Mouse (Mus musculus) embryonic facial prominence, embryonic 13.5 days (tissue): ENCODE results near the gene Dgkz. TPM values are rescaled to one million over a fixed set of nuclear protein-coding genes. Genes with fewer than 3 reads are reported as not detected.

Source experiments
- ATAC-seq: fragments of 200-750 bp; cut with Nextera tagmentation; 2 replicates; pipeline ENCODE4 v1.8.0; 2017; ENCODE audit warnings: low read depth; ENCODE audit not compliant: insufficient number of reproducible peaks, insufficient read depth, low FRiP score, low TSS enrichment
- H3K27ac ChIP-seq: fragments of 300-500 bp; sonication (generic); 2 replicates; pipeline ENCODE4 v1.5.1; 2015; ENCODE audit warnings: moderate library complexity, mild to moderate bottlenecking, inconsistent platforms
- H3K27me3 ChIP-seq: fragments of 300-500 bp; sonication (generic); 2 replicates; pipeline ENCODE4 v1.6.1; 2015; ENCODE audit warnings: mild to moderate bottlenecking, inconsistent platforms
- H3K36me3 ChIP-seq: fragments of 300-500 bp; sonication (generic); 2 replicates; pipeline ENCODE4 v1.6.1; 2015; ENCODE audit warnings: mild to moderate bottlenecking, inconsistent platforms
- H3K4me1 ChIP-seq: fragments of 300-500 bp; sonication (generic); 2 replicates; pipeline ENCODE4 v1.6.1; 2015; ENCODE audit warnings: inconsistent platforms
- H3K4me2 ChIP-seq: fragments of 300-500 bp; sonication (generic); 2 replicates; pipeline ENCODE4 v1.6.1; 2015; ENCODE audit warnings: moderate library complexity, mild to moderate bottlenecking, inconsistent platforms
- H3K4me3 ChIP-seq: fragments of 300-500 bp; sonication (generic); 2 replicates; pipeline ENCODE4 v1.5.1; 2015; ENCODE audit warnings: mild to moderate bottlenecking, inconsistent platforms
- H3K9ac ChIP-seq: fragments of 300-500 bp; sonication (generic); 2 replicates; pipeline ENCODE4 v1.6.1; 2015; ENCODE audit warnings: mild to moderate bottlenecking, inconsistent platforms
- H3K9me3 ChIP-seq: fragments of 300-500 bp; sonication (generic); 2 replicates; pipeline ENCODE4 v1.6.1; 2016; ENCODE audit warnings: inconsistent platforms
- WGBS: fragments of 180-500 bp; shearing (Covaris S2); methylation state at CpG from one replicate; pipeline ENCODE4 v1.1.7; 2015; ENCODE audit warnings: mixed read lengths; 5-methylcytosine and 5-hydroxymethylcytosine counted together
- polyA plus RNA-seq: library from polyadenylated mRNA; unstranded; fragments of >200 nt; fragmentation: Nextera tagmentation; extraction: Ambion mirVana; gene quantifications from 2 replicates; pipeline ENCODE4 v1.2.1, GENCODE M21; 2015

Gene Dgkz
- polyA plus RNA-seq, 1 experiment from 2014 or later, result 34.2 TPM

GRCm38 (mm10) chr2:91987542-91987941 is 11.9 kb upstream of the Dgkz start:
- Histone ChIP-seq H3K4me2 (no peak overlapping the region), H3K4me1 (peaks cover 17% of the 10 kb centered on the region), H3K27me3 (no peaks in the 10 kb centered on the region), H3K9ac (no peak overlapping the region), H3K9me3 (no peaks in the 10 kb centered on the region), H3K36me3 (peaks cover 21% of the 10 kb centered on the region), H3K27ac (no peak overlapping the region), H3K4me3 (no peak overlapping the region)
- 1% methylated on average over 3 of the region's 3 CpGs for WGBS
- ATAC-seq, result no peak

- Histone ChIP-seq H3K27me3 (no peaks in the 10 kb centered on the region), H3K4me3 (no peak overlapping the region), H3K4me1 (peaks cover 17% of the 10 kb centered on the region), H3K36me3 (peaks cover 19% of the 10 kb centered on the region), H3K9ac (no peak overlapping the region), H3K9me3 (no peaks in the 10 kb centered on the region), H3K4me2 (no peak overlapping the region), H3K27ac (no peak overlapping the region)
- WGBS, result 5% methylated on average over 5 of the region's 5 CpGs
- ATAC-seq, result no peak
Measured at GRCm38 (mm10) chr2:91986071-91986470, 10.4 kb upstream of the Dgkz start.

- peak overlapping the region; percentile 52 for H3K4me2 ChIP-seq
- H3K36me3 ChIP-seq, result peaks cover 9% of the 10 kb centered on the region
- no peaks in the 10 kb centered on the region for H3K9me3 ChIP-seq
- H3K27me3 ChIP-seq, result no peaks in the 10 kb centered on the region
- H3K4me3 ChIP-seq, result no peak overlapping the region; the same call in 1 of the 2 replicates
- H3K9ac ChIP-seq, result 0 out of 2 replicates have a peak overlapping the region, but pooled peaks have one; percentile 51
- 35% methylated on average over 9 of the region's 9 CpGs for WGBS
- peak overlapping the region; percentile 41 for H3K27ac ChIP-seq
- ATAC-seq, result no peak
- H3K4me1 ChIP-seq, result peaks cover 21% of the 10 kb centered on the region
Measured at GRCm38 (mm10) chr2:91984906-91985525, 9.4 kb upstream of the Dgkz start.

- Histone ChIP-seq H3K9ac (peak overlapping the region; percentile 51; the same call in 1 of the 2 replicates), H3K27ac (peak overlapping the region; percentile 41)
- peak; percentile 50; the same call in 1 of the 2 replicates for ATAC-seq
Measured at GRCm38 (mm10) chr2:91984439-91984838, 8.8 kb upstream of the Dgkz start.

GRCm38 (mm10) chr2:91980830-91981229 is 5.2 kb upstream of the Dgkz start:
- Histone ChIP-seq H3K4me1 (peaks cover 34% of the 10 kb centered on the region), H3K36me3 (peaks cover 4% of the 10 kb centered on the region; the same call in 1 of the 2 replicates), H3K27ac (no peak overlapping the region), H3K4me3 (no peak overlapping the region), H3K27me3 (peaks cover 29% of the 10 kb centered on the region), H3K4me2 (no peak overlapping the region), H3K9me3 (no peaks in the 10 kb centered on the region; the same call in 1 of the 2 replicates), H3K9ac (no peak overlapping the region)
- WGBS, result 45% methylated on average over 5 of the region's 5 CpGs
- ATAC-seq, result no peak

More at GRCm38 (mm10) chr2:91984439-91984838, 8.8 kb upstream of the Dgkz start:
- Histone ChIP-seq H3K4me3 (peak overlapping the region; percentile 18), H3K9me3 (no peaks in the 10 kb centered on the region), H3K27me3 (no peaks in the 10 kb centered on the region), H3K4me2 (peak overlapping the region; percentile 52), H3K4me1 (peaks cover 21% of the 10 kb centered on the region), H3K36me3 (peaks cover 4% of the 10 kb centered on the region; the same call in 1 of the 2 replicates)
- 4% methylated on average over 13 of the region's 13 CpGs for WGBS

GRCm38 (mm10) chr2:91980245-91980644 is 4.6 kb upstream of the Dgkz start:
- 12% methylated on average over 4 of the region's 4 CpGs for WGBS
- H3K4me2 ChIP-seq, result no peak overlapping the region
- peaks cover 4% of the 10 kb centered on the region; the same call in 1 of the 2 replicates for H3K36me3 ChIP-seq
- H3K9me3 ChIP-seq, result no peaks in the 10 kb centered on the region; the same call in 1 of the 2 replicates
- no peak overlapping the region for H3K27ac ChIP-seq
- H3K27me3 ChIP-seq, result peaks cover 35% of the 10 kb centered on the region
- no peak overlapping the region for H3K9ac ChIP-seq
- ATAC-seq, result no peak
- peaks cover 39% of the 10 kb centered on the region for H3K4me1 ChIP-seq
- no peak overlapping the region for H3K4me3 ChIP-seq

- Histone ChIP-seq H3K9me3 (no peaks in the 10 kb centered on the region; the same call in 1 of the 2 replicates), H3K4me1 (peaks cover 25% of the 10 kb centered on the region), H3K4me3 (no peak overlapping the region), H3K27me3 (peaks cover 52% of the 10 kb centered on the region), H3K9ac (0 out of 2 replicates have a peak overlapping the region, but pooled peaks have one; percentile 11), H3K4me2 (no peak overlapping the region), H3K36me3 (peaks cover 4% of the 10 kb centered on the region; the same call in 1 of the 2 replicates), H3K27ac (no peak overlapping the region)
- WGBS, result 29% methylated on average over 2 of the region's 2 CpGs
- ATAC-seq, result no peak
Measured at GRCm38 (mm10) chr2:91978547-91978946, 2.9 kb upstream of the Dgkz start.

GRCm38 (mm10) chr2:91977960-91978359 is 2.3 kb upstream of the Dgkz start:
- Histone ChIP-seq H3K27me3 (peaks cover 58% of the 10 kb centered on the region), H3K4me1 (peaks cover 25% of the 10 kb centered on the region), H3K4me2 (no peak overlapping the region), H3K4me3 (no peak overlapping the region), H3K27ac (no peak overlapping the region), H3K9me3 (no peaks in the 10 kb centered on the region; the same call in 1 of the 2 replicates), H3K36me3 (peaks cover 2% of the 10 kb centered on the region; the same call in 1 of the 2 replicates), H3K9ac (no peak overlapping the region)
- no peak for ATAC-seq
- 69% methylated on average over 4 of the region's 4 CpGs for WGBS

- H3K9me3 ChIP-seq, result no peaks in the 10 kb centered on the region; the same call in 1 of the 2 replicates
- no peak overlapping the region for H3K9ac ChIP-seq
- 44% methylated on average over 7 of the region's 7 CpGs for WGBS
- no peak overlapping the region for H3K4me2 ChIP-seq
- H3K36me3 ChIP-seq, result no peaks in the 10 kb centered on the region
- no peak overlapping the region for H3K4me3 ChIP-seq
- H3K27me3 ChIP-seq, result peaks cover 63% of the 10 kb centered on the region
- H3K27ac ChIP-seq, result no peak overlapping the region; the same call in 1 of the 2 replicates
- H3K4me1 ChIP-seq, result peaks cover 36% of the 10 kb centered on the region
- ATAC-seq, result no peak
Measured at GRCm38 (mm10) chr2:91973416-91974135, 2.1 kb downstream of the Dgkz start.

GRCm38 (mm10) chr2:91972121-91972566 is 3.5 kb downstream of the Dgkz start:
- H3K4me1 ChIP-seq, result peaks cover 36% of the 10 kb centered on the region
- peak overlapping the region; percentile 68; the same call in 1 of the 2 replicates for H3K27ac ChIP-seq
- peak overlapping the region; percentile 55 for H3K9ac ChIP-seq
- H3K4me3 ChIP-seq, result no peak overlapping the region
- no peak for ATAC-seq
- H3K4me2 ChIP-seq, result peak overlapping the region; percentile 46; the same call in 1 of the 2 replicates
- no peaks in the 10 kb centered on the region for H3K36me3 ChIP-seq
- WGBS, result 37% methylated on average over 13 of the region's 13 CpGs
- H3K9me3 ChIP-seq, result no peaks in the 10 kb centered on the region; the same call in 1 of the 2 replicates
- peaks cover 48% of the 10 kb centered on the region for H3K27me3 ChIP-seq

- Histone ChIP-seq H3K27me3 (peaks cover 41% of the 10 kb centered on the region), H3K4me1 (peaks cover 34% of the 10 kb centered on the region), H3K9me3 (no peaks in the 10 kb centered on the region), H3K36me3 (no peaks in the 10 kb centered on the region), H3K4me2 (peak overlapping the region; percentile 46), H3K27ac (peak overlapping the region; percentile 68), H3K4me3 (no peak overlapping the region; the same call in 1 of the 2 replicates), H3K9ac (peak overlapping the region; percentile 55)
- no peak for ATAC-seq
- WGBS, result 14% methylated on average over 21 of the region's 21 CpGs
Measured at GRCm38 (mm10) chr2:91971231-91972097, 4.2 kb downstream of the Dgkz start.
